Mouse (Mus musculus) ES-CJ7 (cell line): ENCODE results near the gene Rest.
"Not testable (repeated sequence)": the region's sequence is repeated elsewhere in the genome, so short reads cannot be mapped to it uniquely, and the experiment has no call there.

Experiments used
- DNase-seq: peaks from one replicate; pipeline ENCODE4 v3.0.0; 2011; ENCODE audit warnings: low read depth, low spot score

Gene Rest

GRCm38 (mm10) chr5:77265081-77265670 is at the start of gene Rest:
TSS of gene Rest (plus strand) at chr5:77265491.
- peak; percentile 95 for DNase-seq

- peak; percentile 84 for DNase-seq
These were observed 48.1 kb upstream of the Rest start for GRCm38 (mm10) chr5:77217211-77217610.

- DNase-seq: no peak
These were observed 47.6 kb upstream of the Rest start for GRCm38 (mm10) chr5:77217724-77218123.

DNA sequence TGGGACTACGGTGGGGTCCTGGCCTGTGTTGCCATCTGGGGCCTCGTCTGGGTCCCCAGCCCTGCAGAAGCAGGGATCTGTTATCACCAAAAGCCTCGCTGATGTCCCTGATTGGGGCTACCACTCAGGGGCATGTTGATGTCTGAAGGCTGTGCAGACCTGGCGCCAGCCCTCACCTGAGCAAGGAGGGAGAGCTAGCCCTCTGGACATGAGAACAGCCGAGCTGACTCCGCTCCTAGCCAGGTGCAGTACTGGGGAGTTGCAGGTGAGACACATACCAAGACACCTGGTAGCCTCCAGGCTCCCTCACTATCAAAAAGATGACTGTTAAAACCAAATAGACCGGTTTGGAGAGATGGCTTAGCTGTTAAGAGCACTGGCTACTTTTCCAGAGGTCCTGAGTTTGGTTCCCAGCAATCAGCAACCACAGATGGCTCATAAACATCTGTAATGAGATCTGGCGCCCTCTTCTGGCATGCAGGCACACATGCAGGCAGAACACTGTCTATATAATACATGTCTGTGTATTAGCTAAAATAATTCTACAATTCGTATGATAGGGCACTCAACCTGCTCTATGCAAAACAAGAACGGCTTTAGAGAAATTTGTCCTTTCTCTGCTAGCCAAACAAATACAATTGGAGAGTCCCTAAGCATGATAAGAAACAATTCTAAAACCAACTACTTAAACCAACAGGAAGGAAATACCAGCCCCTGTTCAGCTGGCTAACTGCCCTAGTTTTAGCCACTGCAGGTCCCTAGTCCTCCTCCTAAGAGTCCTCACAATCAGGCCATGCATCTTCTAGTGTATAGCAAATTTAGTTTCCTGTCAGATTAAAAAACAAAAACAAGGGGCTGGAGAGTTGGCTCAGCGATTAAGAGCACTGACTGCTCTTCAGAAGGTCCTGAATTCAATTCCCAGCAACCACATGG is 42.0 kb upstream of the Rest start:
- peak; percentile 71 for DNase-seq

DNA sequence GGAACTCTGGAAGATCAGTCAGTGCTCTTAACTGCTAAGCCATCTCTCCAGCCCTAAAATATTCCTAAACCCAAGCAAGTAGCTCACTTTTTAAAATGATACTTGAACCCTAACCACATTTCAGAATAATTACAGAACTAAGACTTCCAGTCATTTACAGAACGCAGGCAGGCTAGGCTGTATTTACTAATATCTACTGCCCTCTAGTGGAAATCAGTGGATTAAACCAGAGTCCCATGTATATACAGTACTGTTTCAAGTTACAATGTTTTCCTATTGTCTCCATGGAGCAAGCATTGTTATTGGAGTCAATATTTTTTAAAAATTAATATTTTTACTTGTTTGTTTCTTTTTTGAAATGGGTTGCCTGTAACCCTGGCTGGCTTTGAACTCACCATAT is 36.3 kb upstream of the Rest start:
- DNase-seq: peak; percentile 62

GRCm38 (mm10) chr5:77231863-77232262 is 33.4 kb upstream of the Rest start:
- DNase-seq: not testable (repeated sequence)

- peak; percentile 71 for DNase-seq
These were observed 30.4 kb upstream of the Rest start for GRCm38 (mm10) chr5:77234921-77235320.

- no peak for DNase-seq
These were observed 28.2 kb upstream of the Rest start for GRCm38 (mm10) chr5:77237104-77237503.

- DNase-seq: no peak
These were observed 20.8 kb upstream of the Rest start for GRCm38 (mm10) chr5:77244331-77244987.

GRCm38 (mm10) chr5:77245463-77245786 is 19.9 kb upstream of the Rest start:
- no peak for DNase-seq

DNA sequence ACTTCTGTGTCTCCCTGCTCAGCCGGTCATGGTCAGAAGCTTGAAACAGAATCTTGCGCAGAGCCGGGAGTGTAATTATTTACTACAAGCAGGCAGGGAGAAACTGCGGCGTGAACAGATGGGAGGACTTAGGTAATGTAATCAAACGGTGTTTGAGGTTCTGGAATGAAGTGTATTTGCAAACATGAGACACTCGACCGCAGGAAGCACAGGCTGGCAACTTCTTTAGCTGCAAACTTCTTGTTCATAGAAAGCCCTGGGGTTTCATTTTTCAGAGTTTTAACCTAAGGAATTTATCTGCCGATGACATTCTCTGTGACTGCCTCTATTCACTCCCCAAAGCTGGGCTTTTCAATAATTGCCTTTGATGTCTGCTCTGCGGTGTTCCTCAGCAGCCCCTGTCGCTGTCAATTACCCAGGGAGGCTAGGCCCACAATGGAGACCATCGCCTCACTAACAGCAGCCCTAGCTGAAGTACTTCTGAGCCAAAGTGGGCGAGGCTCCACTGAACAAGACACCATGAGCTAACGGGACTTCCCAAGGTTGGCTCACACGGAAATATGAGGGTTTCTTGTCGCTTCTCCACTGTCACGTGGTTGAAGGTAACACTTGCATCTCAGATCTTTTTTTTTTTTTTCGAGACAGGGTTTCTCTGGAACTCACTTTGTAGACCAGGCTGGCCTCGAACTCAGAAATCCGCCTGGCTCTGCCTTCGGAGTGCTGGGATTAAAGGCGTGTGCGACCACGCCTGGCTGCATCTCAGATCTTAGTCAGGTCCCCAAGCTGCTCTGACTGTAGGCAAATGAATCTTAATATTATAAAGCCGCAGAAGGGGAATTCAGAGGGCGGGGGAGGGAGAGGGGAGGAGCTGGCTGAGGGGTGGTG is 19.3 kb upstream of the Rest start:
- peak; percentile 61 for DNase-seq

DNA sequence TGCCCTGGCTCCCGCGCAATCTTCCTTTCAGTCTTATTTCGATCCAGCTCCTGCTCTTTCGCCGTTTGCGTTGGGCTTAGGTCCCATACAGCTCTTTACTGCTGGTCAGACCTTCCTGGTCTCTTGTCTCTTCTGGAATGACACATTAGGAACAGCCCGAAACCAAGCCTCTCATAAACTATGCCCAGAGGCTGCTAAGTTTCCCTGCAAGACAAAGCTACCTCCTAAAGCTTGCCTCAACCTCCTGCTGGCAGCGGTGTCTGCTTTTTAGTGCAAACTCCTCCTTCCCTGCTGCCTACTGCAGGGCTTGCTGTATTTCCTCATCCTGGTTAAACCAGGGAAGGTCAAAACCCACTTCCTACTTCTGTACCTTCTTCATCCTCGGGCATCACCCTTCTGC is 15.2 kb upstream of the Rest start:
- no peak for DNase-seq

GRCm38 (mm10) chr5:77251656-77252055 is 13.6 kb upstream of the Rest start:
- DNase-seq: no peak

DNA sequence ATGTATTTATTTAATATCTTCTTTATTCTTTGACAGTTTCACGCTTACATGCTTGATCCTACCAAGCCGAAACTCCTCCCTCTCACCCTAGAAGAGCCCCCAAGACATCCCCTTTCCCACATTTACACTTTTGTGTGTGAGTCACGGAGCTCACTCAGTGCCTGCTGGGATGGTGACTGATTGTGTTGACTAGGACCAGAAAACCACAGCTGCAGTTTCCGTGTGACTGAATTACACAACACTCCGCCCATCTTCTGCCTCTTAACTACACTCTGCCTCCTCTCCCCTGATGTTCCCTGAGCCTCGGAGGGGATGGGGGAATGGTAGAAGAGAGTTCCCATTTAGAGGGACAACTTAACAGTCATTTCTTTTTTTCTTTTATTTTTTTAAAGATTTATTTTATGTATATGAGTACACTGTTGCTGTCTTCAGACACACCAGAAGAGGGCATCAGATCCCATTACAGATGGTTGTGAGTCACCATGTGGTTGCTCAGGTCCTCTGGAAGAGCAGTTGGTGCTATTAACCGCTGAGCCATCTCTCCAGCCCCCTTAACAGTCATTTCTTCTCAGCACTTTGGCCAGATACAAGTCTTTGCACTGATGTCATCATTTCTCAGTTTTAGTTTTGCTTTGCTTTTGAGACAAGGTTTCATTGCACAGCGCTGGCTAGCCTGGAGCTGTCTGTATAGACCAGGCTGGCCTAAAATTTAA is 13.0 kb upstream of the Rest start:
- DNase-seq: no peak

DNA sequence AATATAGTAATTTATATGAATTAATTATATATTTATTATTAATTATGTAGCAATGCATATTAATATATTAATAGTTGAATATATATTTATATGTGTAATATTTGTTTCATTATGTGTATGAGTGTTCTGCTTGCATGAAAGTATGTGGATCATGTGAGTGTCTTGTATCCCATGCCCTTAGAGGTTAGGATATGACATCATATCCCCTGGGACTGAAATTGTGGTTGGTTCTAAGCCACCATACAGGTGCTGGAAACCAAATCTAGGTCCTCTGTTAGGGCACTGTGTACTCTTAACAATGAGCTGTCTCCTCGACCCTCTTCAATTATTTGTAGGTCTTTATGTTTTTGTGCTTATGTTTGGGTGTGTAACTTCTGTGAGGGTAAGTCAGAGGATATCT is 12.1 kb upstream of the Rest start:
- no peak for DNase-seq

DNA sequence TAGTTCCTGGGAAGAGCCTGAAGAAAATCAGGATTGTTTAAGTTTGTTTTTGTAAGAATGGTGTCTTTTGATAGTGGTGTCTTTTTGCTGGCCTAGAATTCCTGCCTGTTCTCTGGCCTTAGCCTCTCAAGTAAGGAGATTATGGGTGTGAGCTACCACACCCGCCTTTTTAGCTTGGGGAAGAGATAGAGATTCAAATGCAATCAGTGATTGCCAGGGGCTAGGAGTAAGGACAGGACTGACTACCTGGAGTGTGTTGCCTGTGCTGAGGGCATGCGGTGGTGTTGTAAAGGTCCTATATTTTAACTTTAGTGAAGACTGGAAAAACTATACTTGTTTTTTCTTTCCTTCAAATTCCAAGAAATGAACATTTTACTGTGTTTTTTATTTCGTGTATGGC is 10.9 kb upstream of the Rest start:
- peak; percentile 65 for DNase-seq

DNA sequence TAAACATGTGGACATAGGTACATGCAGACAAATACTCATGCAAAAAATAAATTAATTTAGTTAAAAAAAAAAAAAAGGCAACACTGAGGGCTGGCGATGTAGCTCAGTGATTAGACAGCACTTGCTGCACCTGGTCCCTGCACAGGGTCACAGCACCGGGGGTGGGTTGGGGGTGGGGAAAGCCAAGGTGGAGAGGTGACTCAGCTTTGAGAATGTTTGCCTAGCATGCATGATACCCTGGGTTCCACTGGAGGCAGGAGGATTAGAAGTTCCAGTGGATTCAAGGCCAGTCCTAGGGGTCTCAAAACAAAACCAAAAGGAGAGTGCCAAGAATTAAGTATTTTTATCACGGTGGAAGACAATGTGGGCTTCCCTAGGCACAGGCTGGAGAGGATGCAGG is 7.7 kb upstream of the Rest start:
- DNase-seq: peak; percentile 58

DNA sequence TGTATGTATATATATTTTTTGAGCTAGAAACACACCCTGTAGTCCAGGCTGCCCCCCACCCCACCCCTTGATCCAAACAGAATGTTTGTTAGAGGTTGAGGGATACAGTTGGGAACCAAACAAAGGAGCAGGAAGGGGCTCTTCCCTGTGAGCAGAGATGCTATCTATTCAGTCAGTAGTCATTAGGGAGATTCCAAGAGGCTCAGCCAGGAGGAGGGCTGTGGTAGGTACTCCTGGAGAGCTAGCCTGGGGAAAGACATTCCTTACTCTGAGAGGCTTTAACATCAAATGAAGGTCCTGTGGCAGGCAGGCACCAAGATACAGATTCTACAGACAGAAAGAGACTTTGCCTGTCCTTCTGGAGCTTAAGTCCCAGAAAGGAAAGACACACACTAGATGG is 6.0 kb upstream of the Rest start:
- no peak for DNase-seq

- DNase-seq: peak; percentile 60
These were observed 5.2 kb upstream of the Rest start for GRCm38 (mm10) chr5:77260141-77260540.

GRCm38 (mm10) chr5:77261137-77261536 is 4.2 kb upstream of the Rest start:
- no peak for DNase-seq

GRCm38 (mm10) chr5:77262105-77262504 is 3.2 kb upstream of the Rest start:
- DNase-seq: peak; percentile 84
